Mouse (Mus musculus): ENCODE data around the gene Znrf3.

Znrf3 gene

DNA sequence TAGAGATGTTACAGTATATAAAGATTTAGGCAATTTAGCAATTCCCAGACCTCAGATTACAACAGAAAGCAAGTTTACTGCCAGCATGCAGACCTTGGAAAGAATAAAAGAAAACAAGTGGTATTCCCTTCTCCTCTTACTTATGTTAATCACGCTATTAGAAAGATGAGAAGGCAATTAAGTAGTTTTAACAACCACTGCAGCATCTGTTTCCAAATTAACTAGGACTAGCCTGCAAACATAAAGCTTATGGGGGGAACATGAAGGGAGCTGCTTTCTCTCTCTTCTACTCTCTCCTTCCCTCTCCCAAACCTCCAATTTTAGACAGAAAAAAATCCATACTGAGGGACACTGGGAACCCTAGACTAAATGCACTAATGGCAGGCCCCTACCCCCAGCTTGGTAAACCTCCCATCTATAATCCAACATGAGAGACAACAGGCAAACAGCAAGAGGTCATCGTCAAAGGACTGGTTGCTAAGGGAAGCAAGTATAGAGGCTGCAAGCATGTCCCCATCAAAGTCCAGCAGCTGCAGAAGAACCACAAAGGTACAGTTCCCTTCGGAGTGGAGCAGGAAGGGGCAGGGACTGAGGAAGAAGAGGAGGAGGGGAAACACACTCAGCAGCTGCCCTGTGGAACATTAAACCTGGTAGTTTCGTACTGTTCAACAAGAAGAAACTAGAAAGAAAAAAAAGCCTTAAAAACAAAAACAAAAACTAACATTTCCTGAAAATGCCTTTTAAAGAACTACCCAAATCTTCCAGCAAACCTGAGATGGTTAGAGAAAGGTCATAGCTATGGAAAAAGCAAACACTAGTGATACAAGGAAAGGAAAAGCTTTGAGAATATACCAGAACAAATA is 53.4 kb downstream of the Znrf3 start:
- DNase-seq (ENCODE audit: low spot score) = no peak

DNA sequence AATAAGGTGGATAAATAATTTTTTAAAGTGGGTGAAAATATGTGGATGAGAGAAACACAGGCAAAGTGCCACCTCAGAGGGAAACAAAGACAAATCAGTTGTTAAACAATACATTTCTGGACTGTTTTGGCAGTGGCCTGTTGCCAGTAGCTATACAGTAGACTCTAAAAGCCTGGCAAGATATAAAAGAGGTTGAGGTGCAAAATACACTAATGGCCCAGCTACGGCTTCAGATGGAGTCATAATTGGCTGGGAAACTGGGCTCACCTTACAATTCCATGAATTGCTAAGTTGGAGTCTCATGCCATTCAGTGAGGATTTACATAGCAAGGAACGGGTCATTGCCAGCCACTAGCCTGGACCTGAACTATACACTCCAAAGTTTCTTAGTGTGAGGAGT is 62.0 kb downstream of the Znrf3 start:
- DNase-seq (ENCODE audit: low spot score) = no peak

DNA sequence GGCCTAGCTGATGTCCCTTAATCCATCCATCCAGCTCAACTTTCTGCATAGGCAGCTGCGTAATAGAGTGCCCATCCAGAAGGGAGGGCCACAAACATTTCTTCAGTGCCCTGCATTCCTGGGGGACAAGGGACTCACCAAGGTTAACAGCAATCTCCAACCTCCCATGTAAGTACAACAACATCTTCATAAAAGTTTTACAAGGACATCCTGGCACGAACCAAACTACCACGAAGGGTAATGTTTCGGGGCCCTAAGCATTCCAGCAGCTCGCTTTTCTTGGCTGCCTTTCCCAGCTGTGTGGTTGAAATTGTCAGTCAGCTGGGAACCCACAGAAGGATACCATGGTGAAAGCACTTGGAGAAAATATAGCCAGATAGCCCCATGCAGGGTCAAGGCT is 63.4 kb downstream of the Znrf3 start:
- DNase-seq (ENCODE audit: low spot score) = no peak

GRCm38 (mm10) chr11:5380275-5380674 is 64.4 kb downstream of the Znrf3 start:
- DNase-seq (ENCODE audit: low spot score) = no peak

GRCm38 (mm10) chr11:5369176-5369575 is 75.5 kb downstream of the Znrf3 start:
- no peak for DNase-seq (ENCODE audit: low spot score)

- no peak for DNase-seq (ENCODE audit: low spot score)
Measured at GRCm38 (mm10) chr11:5368492-5368891, 76.2 kb downstream of the Znrf3 start.

- no peak for DNase-seq (ENCODE audit: low spot score)
Measured at GRCm38 (mm10) chr11:5355266-5355764, 89.3 kb downstream of the Znrf3 start.

DNA sequence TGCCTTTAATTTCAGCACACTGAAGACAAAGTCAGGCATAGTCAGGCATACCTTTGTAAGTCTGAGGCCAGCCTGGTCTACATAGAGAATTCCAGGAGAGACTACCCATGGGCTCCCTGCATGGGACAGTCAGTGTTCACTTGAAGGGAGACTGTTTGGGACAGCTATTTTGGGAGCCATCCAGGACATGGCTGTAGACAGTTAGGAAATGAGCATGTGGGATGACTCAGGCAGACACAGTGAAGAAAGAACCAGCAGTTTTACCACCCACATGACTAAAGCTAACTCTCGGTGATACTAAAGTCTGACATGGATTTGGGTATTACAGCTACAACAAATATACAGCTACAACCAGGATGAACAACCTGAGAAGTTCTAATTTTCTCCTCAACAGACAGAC is 89.9 kb downstream of the Znrf3 start:
- no peak for DNase-seq (ENCODE audit: low spot score)

DNA sequence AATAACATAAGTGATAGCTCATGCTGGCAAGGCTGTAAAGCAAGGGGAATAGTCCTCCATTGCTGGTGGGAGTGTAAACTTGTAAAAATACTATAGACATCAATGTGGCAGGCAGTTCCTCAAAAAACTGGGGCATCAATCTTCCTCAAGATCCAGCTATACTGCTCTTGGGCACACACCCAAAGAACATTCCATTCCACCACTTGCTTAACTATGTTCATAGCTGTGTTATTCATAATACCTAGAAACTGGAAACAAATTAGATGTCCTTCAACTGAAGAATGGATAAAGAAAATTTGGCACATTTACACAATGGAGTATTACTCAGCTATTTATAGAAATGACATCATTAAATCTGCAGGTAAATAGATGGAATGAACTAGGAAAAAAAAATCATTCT is 91.6 kb downstream of the Znrf3 start:
- DNase-seq (ENCODE audit: low spot score) = no peak

GRCm38 (mm10) chr11:5349483-5349882 is 95.2 kb downstream of the Znrf3 start:
- DNase-seq (ENCODE audit: low spot score) = no peak

DNA sequence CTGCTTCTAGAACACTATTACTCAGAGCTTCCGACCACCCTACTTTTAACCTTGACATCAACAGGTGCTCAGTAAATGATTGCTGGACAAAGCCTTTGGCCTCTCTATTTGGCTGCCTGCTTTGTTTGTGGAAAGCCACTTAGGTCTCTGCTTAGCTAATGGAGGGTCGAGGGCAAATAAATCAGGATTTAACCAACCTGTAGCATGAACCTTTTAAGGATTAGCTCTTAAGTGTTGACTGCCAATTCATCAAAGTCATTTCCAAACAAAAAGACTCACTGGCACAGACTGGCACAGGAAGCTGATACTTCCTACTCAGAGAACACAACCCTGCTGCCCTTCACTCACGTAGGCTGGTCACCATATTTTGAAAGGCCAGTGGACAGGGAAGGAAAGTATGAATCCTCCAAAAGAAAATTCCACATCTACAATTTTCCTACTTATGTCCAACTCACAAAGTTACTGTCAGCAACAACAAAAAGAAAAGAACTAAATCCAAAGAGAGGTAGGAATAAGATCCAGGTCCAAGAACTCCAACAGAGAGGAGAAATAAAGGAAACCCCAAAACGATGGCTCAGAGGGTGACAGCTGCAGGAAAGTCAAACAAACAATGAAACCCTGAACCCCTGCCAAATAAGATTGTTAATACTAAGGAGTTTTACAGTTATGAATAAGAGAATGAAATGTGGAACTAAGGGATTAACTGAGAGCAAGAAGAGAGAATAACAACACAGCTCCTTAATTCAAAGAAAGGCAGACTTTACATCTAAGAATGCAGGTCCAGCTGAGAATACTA is 97.6 kb downstream of the Znrf3 start:
- DNase-seq (ENCODE audit: low spot score) = no peak

- no peak for DNase-seq (ENCODE audit: low spot score)
Measured at GRCm38 (mm10) chr11:5343748-5344147, 100.9 kb downstream of the Znrf3 start.

- no peak for DNase-seq (ENCODE audit: low spot score)
Measured at GRCm38 (mm10) chr11:5339732-5340131, 104.9 kb downstream of the Znrf3 start.

- DNase-seq (ENCODE audit: low spot score) = no peak
Measured at GRCm38 (mm10) chr11:5336852-5337251, 107.8 kb downstream of the Znrf3 start.

DNA sequence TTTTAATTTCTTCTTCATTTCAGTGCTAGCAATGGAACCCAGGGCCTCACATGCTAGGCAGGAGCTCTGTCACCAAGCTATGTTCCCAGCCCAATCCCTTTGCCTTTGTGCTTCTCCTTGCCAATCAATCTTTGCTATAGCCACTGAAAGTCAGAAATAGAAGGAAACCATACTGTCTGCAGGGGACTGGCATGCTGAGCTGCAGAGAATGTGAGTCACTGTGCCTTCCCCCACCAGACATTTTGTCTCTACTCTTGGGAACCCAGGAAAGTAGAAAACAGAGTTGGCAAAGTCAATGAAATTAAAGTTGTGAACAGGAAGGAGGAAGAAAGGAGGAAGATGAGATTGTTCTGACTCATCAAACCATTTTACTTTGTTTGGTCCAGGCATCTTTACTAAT is 108.4 kb downstream of the Znrf3 start:
- no peak for DNase-seq (ENCODE audit: low spot score)

DNA sequence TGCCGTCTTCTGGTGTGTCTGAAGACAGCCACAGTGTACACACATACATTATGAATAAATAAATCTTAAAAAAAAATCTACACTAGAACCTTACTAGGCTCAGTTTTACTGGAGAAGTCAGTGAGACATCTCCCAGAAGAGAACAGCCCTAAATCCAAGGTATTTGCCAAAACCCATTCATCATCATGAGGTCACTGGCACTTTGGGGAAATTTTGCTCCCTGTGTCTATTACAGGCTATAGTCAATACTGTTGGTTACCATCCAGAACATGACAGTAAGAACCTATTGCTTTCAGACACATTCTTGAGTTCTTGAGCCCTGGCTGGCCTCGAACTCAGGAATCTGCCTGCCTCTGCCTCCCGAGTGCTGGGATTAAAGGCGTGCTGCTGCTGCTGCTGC is 113.8 kb downstream of the Znrf3 start:
- DNase-seq (ENCODE audit: low spot score) = no peak

DNA sequence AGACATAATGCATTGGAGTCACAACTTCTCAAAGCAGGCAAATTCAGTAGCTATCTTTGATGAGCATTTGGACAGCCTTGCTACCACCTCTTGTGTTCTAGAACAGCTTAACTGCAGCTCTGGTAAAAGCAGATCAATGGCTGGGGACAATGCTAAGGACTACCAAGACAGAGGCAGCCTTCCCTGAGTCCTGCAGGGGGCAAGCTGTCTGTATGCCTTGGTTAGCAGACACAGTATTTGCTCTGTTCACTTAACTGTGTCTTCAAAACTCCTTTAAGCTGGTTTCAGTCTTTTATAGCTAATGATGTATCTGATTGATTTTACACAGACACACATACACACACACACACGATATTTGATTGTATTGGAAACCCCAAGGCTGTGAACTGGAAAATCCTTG is 117.0 kb downstream of the Znrf3 start:
- DNase-seq (ENCODE audit: low spot score) = no peak

DNA sequence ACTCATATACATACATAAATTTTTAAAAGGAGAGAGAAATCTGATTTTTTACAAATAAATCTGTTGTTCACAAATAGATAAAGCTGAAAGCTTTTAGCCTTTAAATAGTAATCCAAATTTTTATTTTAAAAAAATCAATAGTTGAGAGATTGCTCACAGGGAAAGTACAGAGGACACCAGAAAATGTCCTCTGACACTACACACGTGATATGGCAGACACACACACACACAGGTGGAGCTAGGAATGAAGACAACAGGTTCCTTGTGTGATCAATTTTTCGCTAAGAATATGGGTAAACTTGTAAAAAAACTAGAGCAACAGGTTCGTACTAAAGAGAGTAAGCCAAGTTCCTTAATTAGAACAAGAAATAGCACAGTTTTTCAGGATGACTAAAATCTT is 118.4 kb downstream of the Znrf3 start:
- DNase-seq (ENCODE audit: low spot score) = no peak

DNA sequence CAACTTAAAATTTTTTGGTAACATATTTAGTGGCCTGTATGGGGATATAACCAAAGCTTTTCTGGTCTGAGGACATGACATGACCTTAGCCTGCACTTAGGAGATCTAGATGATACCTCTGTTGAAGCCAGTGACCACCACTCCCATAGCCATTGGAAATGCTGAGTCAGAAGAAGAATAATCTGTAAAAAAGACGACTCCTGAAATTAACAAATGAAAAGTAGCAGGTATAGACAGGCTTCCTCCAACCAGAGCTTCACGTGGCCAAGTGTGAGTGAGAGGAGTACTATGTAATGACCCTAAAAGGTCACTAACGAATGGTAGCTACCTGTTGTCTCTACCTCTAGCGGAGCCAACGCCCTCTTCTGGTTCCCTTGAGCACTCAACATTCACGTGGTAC is 119.4 kb downstream of the Znrf3 start:
- no peak for DNase-seq (ENCODE audit: low spot score)

DNA sequence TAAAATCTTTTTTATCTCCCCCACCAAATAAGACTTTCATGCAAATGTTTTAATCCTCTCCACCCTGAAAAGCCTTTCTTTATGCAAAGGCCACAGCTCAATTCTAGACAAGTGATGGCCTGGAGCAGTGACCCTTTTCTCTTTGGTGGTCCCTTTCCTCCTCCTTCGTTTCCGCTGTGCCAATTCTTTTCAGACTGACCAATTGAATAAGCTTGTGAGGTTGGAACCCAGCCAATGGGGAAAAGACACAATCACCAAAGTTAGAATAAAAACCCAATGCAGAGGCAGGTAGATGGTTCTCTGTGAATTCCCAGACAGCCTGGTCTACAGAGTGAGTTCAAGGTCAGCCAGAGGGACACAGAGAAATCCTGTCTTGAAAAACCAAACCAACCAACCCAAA is 120.4 kb downstream of the Znrf3 start:
- DNase-seq (ENCODE audit: low spot score) = no peak

GRCm38 (mm10) chr11:5321687-5322086 is 123.0 kb downstream of the Znrf3 start:
- no peak for DNase-seq (ENCODE audit: low spot score)

DNA sequence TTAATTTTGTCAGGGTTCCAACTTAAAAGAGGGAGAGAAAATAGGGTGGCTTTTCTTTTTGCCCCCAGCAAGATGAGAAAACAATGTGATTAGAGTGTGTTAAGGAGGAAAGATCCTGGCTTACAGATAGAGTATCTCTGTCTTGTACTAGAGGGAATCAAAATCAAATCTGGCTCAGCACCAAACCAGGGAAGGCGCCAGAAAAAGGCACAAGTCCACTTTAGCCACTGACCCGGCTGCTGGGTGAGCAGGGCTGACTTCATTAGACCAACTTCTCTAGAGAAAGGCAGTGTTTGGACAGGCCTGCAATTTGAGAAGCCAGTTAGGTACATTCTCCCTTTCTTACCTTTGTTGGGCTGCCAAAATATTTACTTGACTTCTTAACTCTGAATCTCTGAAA is 125.7 kb downstream of the Znrf3 start:
- DNase-seq (ENCODE audit: low spot score) = no peak

Data from testis, postnatal 10 days (tissue).